Mouse (Mus musculus): Measurements from ENCODE around the gene Olfr557.
A peak's percentile ranks its signal among the peaks of the same experiment; 100 is the strongest.

Olfr557 gene

DNA sequence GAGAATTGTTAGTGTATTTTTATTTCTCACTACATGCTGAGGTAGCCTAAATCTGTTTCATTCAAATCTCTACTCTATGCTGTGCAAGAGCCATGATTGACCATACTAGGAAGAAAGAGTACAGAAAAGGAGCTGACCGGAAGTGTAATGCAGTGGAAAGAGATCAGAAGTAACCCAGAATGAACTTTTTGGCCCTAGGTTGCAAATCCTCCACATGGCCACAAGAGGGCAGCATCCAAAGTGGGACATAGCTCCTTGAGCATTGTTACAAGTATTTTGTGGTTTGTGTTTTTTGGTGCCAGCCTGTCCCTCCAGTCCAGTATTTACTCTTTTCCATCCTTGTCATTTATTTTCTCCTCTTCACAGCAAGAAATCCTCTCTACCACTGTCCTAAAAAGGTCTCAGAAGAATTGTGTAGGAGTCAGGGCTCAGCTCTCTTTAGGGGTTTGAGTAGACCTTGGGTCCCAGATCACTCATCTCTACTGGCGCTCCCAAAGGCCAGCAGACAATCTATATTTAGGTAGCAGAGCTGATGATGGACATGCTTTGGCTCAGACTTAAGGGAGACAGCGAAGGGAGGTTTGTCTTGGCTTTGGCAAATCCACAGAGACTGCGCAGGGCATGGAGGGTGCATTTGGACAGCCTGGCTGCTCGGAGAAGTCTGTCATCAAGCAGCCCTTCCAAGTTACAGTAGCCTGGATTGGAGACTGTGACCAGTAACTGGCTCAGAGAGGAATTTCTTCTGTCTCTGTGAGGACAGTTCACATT lies at the start of gene Olfr557:
Gene Olfr557, plus strand, starts transcription at position 553 of the 768 bp plus-strand sequence.
- DNase-seq: peak; percentile 40

DNA sequence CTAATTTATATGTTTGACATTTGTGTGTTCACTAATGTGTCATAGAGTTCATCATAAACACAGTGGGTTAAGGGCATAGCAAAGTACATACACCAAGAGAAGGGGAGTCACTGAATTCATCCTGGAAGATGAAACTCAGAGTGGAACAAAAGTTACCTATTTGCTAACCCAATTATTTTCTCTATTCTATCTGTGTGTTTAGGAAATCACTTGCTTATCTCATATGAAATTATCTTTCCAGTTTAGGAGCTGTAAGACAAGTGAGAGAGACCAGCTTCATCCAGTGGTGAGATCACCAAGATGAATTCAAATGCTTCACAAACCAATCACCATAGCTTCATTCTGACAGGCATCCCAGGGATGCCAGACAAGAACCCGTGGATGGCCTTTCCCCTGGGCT lies 37.2 kb upstream of the Olfr557 start, which contains the start of gene Olfr555:
Gene Olfr555, plus strand, starts transcription at position 301 of the 400 bp plus-strand sequence.
- DNase-seq: no peak

DNA sequence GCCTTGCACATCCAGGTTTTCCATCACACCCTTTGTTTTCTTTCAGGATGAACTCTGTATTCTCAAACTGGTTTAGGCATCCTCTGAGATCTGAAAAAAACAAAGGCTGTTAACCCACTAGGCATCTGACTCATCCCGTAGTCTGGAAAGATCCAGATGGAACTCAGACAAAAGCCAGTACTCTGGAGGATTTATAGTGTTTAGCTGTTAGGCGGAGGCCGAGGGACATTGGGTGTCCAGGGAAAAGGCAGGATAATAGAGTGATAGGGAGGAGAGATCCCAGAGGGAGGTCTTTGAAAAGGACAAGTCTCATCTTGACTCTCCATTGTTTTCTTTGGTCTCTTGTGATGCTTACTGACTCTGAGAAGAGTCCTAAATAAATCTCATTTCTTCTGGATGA lies 31.1 kb upstream of the Olfr557 start, which contains the start of gene Olfr556:
Gene Olfr556, plus strand, starts transcription at position 301 of the 400 bp plus-strand sequence.
- DNase-seq: no peak

DNA sequence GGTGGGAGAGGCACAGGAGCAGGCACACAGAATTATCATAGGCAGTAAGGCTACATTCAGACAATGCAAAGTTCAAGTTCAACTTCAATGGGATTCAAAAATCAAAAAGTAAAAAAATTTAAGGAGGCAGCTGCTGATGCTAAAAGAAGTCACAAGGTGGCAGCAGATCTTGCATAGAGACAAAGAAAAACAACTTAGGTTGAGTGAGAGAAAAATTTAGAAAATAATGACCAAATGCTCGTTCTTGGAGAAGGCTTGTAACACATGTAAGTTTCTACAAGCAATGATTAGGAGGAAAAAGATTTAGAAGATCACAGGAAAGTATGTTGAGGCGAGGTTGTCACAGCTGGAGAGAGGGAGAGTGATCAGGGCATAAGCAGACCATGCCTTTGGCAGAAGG lies 30.3 kb upstream of the Olfr557 start:
- DNase-seq: no peak

DNA sequence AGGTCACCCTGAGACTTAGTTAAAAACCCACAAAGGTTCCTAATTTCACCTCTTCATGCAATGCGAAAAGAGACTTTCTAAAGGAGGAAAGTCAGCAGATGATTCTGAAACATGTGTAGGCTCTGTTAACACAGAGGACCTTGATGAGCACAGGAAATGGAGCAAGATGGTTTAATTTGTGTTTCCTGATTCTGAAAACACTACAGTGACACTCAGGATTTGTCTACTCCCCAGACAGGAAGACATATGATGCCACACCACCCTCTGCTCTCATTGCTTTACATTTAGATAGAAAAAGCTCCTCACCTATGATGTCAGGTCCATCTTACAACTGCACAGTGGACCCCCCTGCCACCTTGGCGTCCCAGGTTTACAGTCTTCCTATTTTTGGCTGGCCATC lies 19.5 kb upstream of the Olfr557 start:
- DNase-seq: no peak

DNA sequence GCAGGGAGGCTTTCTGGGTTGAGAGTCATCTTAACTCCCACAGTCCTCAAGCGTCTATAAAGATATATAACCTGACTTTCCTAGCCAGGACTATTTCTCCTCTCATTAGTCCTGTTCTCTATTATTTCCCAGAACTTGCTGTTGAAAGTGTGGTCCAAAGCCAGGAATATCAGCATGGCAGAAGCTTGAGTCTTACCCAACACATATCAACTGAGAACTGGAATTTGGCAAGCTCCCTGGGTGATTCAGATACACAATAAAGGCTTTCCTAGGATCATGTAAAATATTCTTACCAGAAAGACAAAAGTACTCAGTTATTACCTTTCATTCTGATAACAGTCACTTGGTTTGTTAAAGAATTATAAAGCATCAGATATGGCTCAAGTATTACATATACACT lies 13.8 kb upstream of the Olfr557 start:
- no peak for DNase-seq

DNA sequence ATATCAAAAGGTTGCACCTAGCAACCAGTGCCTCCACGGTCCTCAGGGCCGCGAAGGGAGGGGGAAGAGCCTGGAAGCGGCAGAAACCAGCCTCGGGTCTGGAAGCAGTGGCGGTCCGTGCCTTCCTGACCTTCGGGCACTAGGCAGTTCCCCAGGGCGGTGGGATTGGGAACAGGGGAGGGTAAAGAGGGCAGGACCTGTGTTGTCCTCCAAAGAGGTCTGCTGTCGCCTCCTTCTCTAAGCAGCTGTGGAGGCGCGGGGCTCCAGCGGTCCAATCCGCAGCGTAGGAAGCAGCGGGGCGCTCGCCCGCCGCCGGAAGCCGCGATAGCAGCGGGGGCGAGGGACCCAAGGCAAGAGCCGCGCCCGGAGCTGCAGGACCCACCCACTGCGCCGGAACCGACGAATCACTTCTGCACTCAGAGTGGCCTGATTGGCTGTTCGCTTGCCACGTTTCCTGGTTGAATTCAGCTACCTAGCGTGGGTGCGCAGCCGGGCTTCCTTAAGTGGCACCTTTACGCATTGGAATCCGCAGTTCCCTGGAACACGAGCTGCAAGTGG lies 8.7 kb upstream of the Olfr557 start, which contains the start of gene Trim68:
Gene Trim68, minus strand, starts transcription at position 384 of the 558 bp plus-strand sequence.
- peak; percentile 90 for DNase-seq

DNA sequence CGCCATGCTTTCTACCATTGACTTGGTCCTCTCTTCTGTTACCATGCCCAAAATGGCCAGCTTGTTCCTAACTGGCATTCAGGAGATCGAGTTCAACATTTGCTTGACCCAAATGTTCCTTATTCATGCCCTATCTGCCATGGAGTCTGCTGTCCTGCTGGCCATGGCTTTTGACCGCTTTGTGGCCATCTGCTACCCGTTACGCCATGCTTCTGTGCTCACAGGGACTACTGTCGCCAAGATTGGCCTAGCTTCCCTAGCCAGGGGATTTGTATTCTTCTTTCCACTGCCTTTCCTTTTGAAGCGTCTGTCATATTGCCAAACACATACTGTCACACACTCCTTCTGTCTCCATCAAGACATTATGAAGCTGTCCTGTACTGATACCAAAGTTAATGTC lies 2.8 kb downstream of the Olfr557 start:
- no peak for DNase-seq

DNA sequence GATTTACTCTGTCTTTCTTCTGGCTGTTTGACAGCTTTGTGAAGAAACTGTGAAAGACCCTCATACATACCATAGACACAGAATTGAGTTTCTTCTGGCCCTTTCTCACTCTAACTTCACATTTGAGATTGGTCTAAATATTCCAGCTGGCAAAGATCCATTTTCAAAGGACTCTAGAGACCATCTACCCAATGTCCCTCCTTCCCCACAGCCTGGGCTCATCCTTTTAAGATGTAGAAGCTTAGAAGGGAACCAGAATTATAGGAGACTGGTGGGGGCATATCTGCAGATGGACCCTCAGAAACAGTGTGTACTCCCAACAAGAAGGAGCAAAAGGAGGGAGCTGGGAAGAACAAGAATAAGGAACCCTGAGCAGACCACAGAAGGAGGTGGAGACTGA lies 6.2 kb downstream of the Olfr557 start, which contains the start of gene Olfr558:
Gene Olfr558, plus strand, starts transcription at position 301 of the 400 bp plus-strand sequence.
- DNase-seq: no peak

DNA sequence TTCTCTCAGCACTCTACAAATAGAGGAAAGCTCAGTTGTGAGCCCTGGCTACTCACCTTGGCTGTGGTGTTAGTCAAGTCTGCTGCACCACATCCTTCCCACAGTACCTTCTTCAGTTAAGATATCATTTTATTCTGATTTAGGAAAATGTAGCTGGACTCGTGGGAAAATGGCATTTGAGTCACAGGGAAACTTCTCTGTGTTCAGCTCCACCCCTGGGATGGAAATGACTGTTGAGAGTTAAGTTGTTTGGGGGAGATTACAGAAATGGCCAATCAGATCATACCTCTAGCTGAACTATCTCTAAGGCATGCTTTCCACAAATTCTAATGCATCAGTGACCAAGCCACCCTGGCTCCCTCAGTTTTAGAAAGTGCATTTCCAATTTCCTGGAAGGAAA lies 23.3 kb downstream of the Olfr557 start, which contains the start of gene Olfr33:
Gene Olfr33, minus strand, starts transcription at position 101 of the 400 bp plus-strand sequence.
- no peak for DNase-seq

DNA sequence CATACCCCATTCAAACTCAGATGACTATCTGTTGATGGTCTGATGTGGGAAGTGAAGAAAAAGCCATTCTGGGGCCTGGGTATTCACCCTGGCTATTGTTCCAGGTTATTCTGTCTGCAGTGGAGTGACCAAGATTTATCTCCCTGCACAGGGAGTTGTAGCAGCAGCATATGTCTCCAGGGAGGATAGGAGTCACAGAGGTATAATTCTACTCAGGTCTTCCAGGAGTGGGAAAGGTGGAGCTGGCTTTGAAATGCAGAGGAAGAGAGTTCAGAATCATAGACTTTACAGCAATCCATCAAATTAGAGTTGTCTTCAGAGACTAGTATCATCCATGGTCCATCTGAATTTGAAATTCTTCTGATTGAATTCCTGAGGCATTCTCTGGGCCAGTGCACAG lies 31.7 kb downstream of the Olfr557 start, which contains the start of gene Olfr559:
Gene Olfr559, minus strand, starts transcription at position 101 of the 400 bp plus-strand sequence.
- DNase-seq: no peak

DNA sequence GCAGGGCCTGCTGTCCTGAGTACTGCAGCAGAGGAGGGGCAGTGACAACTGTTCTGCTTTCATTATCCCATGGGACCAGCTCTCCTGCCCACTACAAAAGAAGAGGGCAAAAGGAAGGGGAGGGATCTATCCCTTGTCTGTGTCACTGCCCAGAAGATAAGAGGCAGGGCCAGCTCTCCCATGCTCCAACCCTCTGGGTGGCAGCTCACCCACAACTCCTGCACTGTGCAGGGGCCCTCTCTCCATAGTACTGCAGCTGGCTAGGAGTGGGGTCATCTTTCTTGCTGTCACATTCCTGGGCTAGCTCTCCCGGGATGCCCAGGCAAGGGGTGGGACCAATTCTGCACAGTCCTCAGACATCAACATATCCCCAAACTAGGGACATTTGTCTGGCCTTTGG lies 38.1 kb downstream of the Olfr557 start:
- DNase-seq: no peak

DNA sequence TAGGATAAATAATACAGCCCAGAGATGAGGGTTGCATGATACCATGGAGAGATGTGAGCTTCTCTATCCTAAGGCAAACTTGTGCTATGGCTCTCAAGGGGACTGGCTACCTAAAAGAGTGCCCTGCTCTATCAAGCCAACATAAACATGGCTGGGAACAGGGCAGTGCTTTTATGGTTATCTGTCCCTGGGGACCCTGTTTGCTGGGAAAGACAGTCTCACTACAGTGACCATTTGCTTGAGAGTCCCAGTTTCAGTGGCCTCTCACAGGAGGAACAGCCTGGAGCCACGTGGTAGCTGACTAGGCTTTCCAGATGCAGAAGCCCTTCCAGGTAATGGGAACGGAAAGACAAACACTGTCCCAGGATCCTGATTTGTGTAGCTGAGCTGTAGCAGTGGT lies 42.0 kb downstream of the Olfr557 start:
- no peak for DNase-seq
